Mouse (Mus musculus) ovary, postnatal 10 days (tissue): ENCODE measurements around the gene Tmem236.
"Not testable (repeated sequence)": the region's sequence is repeated elsewhere in the genome, so short reads cannot be mapped to it uniquely, and the experiment has no call there.

Experiments used
- DNase-seq: peaks from one replicate; pipeline ENCODE4 v3.0.0; 2022; ENCODE audit warnings: low spot score

Gene Tmem236

GRCm38 (mm10) chr2:14192046-14192445 is 17.7 kb downstream of the Tmem236 start:
- DNase-seq: no peak

DNA sequence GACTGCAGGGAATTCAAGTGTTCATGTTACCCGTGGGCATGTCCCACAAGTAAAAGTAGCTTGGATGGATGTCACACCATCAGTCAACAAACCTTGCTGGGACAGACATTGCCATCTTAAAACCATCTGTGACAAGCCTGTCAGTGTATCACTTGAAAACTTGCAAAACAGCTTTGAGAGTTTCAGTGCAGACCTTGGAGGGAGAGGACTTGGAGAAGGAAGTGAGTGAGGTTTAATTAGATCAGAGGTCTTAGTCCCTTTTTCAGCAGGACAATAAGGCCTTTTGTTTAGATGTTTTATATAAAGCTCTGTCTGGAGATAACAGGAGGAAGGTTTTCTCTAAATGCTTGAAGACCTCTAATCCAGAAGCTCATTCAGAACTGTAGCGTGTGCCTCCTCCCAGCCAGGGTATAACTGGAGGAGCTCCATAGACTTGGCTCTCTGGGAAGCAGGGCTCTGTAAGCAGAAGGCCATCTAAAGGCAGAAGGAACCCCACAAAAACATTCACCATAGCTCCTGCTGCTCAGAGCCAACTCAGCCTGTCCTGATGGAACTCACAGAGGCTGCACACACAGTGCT is 24.1 kb downstream of the Tmem236 start:
- DNase-seq: not testable (repeated sequence)

- DNase-seq: no peak
Observed at GRCm38 (mm10) chr2:14199621-14200020, 25.3 kb downstream of the Tmem236 start.

GRCm38 (mm10) chr2:14200879-14201445 is 26.6 kb downstream of the Tmem236 start:
- DNase-seq: not testable (repeated sequence)

GRCm38 (mm10) chr2:14204308-14204707 is 30.0 kb downstream of the Tmem236 start:
- no peak for DNase-seq

DNA sequence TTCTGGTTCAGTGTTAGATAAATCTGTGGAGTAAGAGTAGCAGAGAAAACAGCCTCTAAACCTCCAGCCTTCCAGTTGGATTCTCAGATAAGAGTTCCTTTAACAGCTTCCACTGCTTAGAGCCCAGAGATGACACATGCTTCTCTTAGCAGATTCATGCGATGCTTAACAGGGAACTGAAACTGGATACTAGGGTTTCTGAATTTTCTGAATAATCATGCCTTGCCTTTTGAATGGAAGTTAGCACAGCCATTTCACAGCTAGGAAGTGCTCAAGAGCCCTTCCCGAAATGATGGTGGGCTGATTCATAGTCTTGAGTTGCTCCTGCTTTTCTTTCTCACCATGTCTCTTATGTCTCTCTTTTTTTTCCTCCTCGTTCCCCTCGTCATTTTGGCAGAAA is 32.5 kb downstream of the Tmem236 start:
- DNase-seq: no peak

- DNase-seq: no peak
Observed at GRCm38 (mm10) chr2:14210731-14211130, 36.4 kb downstream of the Tmem236 start.

GRCm38 (mm10) chr2:14211606-14212005 is 37.3 kb downstream of the Tmem236 start:
- DNase-seq: no peak

DNA sequence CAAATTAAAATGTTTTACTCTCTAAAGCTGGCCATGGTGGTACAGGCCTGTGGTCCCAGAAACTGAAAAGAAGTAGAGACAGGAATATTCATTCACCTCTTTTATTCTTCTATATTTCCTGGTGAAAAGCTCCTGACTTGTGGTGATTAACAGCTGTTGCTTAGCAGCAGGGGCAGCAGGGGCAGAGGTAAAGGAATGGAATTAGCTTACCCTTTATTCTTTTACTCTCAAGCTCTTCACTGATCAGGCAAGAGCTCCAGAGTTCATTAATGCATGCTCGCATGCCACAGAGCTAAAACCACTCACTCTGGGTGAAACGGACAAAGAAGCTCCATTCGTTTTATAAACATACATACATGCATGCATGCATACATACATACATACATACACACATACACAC is 40.4 kb downstream of the Tmem236 start:
- no peak for DNase-seq

DNA sequence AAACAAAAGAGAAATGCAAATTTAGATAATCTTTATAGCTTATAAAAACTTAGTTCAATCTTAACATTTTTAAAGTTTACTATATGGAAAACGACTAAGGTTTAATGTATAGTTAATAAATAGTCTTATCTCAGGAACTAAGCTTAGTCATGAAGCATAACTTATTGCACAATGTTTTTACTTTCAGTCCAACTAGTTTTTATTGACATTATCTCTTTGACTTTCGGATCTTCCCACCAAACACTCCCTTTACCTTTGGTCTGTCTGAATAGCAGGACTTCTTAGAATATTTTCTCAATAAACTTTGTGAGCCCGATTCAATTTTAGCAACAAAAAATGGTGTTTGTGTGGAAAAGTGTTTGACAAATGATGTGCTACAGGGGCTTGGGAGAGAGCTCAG is 42.3 kb downstream of the Tmem236 start:
- no peak for DNase-seq

DNA sequence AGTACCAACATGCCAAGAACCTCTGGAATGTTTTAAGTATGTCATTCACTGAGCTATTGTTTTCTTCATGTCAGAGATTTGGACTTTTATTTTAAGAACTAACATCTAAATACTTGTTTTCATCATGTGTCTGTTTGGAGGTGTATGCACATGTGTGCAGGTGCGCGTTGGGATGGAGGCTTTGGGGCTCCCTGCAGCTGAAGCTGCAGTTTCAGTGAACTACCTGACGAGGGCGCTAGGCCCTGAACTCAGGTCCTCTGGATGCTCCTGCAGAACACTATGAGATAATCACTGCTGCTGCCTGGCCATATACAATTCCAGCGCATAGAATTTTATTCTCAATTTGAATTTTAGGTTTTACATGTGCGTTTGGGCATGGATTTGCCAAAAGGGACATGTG is 43.8 kb downstream of the Tmem236 start:
- no peak for DNase-seq

- no peak for DNase-seq
Observed at GRCm38 (mm10) chr2:14224387-14224786, 50.1 kb downstream of the Tmem236 start.

DNA sequence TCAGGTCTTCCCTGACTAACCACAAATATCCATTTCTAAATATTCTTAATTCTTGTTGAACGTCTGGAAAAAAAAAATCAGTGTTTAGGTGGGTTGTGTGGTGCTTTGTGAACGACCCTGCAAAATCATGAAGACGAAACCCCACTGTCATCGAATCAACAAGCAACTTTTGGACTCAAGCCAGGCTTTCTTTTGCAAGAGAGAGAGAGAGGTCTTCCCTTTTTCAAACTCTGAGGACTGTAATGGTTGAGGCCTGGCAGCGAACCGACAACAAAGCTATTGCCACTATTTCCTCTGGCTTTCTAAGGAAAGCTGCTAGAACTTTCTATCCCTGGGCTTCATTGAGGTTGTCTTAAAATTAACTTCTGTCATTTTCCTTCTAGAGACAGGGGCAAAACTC is 54.2 kb downstream of the Tmem236 start:
- no peak for DNase-seq

- DNase-seq: no peak
Observed at GRCm38 (mm10) chr2:14229149-14229548, 54.8 kb downstream of the Tmem236 start, which contains the start of gene Mrc1. Mrc1 (plus strand) TSS chr2:14229392.

GRCm38 (mm10) chr2:14229979-14230378 is 55.7 kb downstream of the Tmem236 start:
- no peak for DNase-seq

- no peak for DNase-seq
Observed at GRCm38 (mm10) chr2:14232897-14233296, 58.6 kb downstream of the Tmem236 start.

- DNase-seq: no peak
Observed at GRCm38 (mm10) chr2:14233983-14234382, 59.7 kb downstream of the Tmem236 start.

GRCm38 (mm10) chr2:14235319-14235718 is 61.0 kb downstream of the Tmem236 start:
- DNase-seq: no peak

GRCm38 (mm10) chr2:14236920-14237319 is 62.6 kb downstream of the Tmem236 start:
- no peak for DNase-seq

DNA sequence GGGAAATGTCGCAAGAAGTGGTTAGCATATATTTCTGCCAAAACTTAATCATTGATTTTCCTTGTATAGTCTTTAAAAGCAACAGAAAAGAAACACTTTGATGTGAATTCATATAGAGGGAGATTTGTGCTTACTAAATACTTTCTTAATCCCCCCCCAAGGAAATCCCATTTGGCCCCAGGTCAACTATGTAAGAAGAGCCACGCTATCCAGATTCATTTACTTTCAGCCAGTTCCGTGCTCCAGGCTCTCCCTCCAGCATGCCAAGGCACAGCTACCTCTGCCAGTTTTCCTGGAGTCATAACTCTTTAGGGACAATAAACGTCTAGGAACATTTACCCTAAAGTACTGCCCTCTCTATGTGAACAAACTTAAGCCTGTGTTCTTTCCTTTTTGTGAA is 63.4 kb downstream of the Tmem236 start:
- no peak for DNase-seq

DNA sequence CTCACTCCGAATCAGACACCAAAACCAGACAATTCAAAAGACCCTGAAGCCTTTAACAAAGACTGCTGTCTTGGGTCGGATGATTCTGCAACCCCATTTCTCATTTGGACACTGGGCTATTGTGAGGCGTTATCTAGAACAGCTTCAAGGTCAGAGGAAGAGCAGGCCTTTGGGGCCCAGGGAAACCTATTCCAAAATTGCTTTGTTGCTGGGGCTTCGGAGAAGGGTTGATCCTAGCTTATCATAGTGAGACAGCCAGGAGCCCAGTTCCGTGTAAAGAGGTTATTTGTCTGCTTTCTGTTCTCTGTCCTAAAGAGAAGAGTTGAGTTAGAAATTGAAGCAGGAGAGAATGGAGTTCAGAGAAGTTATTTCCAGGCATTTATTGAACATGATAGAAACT is 64.8 kb downstream of the Tmem236 start:
- DNase-seq: no peak

GRCm38 (mm10) chr2:14244157-14244556 is 69.8 kb downstream of the Tmem236 start:
- no peak for DNase-seq

DNA sequence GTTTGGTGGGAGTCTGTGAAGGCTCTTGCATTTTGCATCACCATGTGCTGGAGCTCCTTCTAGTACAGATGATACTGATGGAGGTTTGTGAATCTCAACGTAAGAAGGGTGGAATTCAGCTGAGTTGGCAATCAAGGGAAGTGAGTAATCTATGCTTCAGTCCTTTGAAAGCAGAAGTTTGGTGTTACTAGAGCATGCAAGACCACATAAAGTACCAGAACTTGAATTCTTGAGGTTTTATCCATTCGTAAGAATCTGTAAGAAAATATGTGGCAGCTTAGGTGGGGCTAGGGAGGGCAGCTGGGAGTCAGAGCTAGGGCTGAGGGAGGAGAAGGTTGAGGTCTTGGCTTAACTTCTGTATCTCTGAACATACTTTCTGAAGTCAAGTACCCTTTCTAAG is 70.3 kb downstream of the Tmem236 start:
- no peak for DNase-seq

- DNase-seq: no peak
Observed at GRCm38 (mm10) chr2:14249839-14250564, 75.7 kb downstream of the Tmem236 start.
